Mouse (Mus musculus) effector memory CD4-positive, alpha-beta T cell, adult 7 months (primary cell): ENCODE data around the gene Isx. TPM values are rescaled to one million over a fixed set of nuclear protein-coding genes. Genes with fewer than 3 reads are reported as not detected.

ENCODE experiments used
- polyA plus RNA-seq: library from polyadenylated mRNA; unstranded; fragments of 100-300 nt; shearing (Covaris generic); gene quantifications from one replicate; pipeline ENCODE4 v1.2.1, GENCODE M21; 2017

The Isx gene
- 0.71 TPM for polyA plus RNA-seq

DNA sequence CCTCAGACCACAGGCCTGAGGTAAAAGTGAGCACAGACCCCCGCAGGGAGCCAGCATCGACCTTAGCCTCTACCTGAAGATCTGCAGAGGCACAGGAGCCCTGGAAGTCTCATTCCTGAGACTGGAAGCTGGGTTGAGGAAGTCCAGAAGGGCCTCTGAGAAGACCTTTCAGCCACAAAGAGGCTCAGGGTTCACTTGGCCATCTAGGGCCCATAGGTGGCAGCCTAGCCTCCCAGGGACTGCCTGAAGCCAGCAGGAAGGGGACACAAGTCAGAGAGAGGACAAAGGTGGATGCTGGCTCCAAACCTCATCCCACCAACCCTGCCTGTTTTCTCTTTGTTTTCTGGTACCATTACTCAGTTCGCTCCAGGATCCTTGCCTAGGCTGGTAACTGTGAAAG, at the start of gene Isx:
TSS of gene Isx (plus strand) at position 234 of the 400 bp plus-strand sequence.

Other genes starting within 250 kb of the Isx start
- 15.1 TPM for gene Hmgxb4, start 120.2 kb downstream of the Isx start, polyA plus RNA-seq
- gene Tom1, start 160.5 kb downstream of the Isx start, polyA plus RNA-seq, result 35.8 TPM
- gene Hmox1, start 220.4 kb downstream of the Isx start, polyA plus RNA-seq, result 10.2 TPM
- 23.9 TPM for gene Mcm5, start 236.4 kb downstream of the Isx start, polyA plus RNA-seq